Mouse (Mus musculus) limb, embryonic 13.5 days (tissue): ENCODE results near the gene Car3. TPM values are rescaled to one million over a fixed set of nuclear protein-coding genes. Genes with fewer than 3 reads are reported as not detected.

ENCODE experiments used
- ATAC-seq: fragments of 200-750 bp; cut with Nextera tagmentation; 2 replicates; pipeline ENCODE4 v1.8.0; 2017; ENCODE audit warnings: low read depth, moderate number of reproducible peaks, moderate TSS enrichment; ENCODE audit not compliant: low FRiP score
- H3K27ac ChIP-seq: fragments of 300-500 bp; sonication (generic); 2 replicates; pipeline ENCODE4 v1.5.1; 2015; ENCODE audit warnings: inconsistent platforms, mild to moderate bottlenecking, moderate library complexity
- H3K27me3 ChIP-seq: fragments of 300-500 bp; sonication (generic); 2 replicates; pipeline ENCODE4 v1.6.1; 2015; ENCODE audit warnings: mild to moderate bottlenecking, inconsistent platforms
- H3K36me3 ChIP-seq: fragments of 300-500 bp; sonication (generic); 2 replicates; pipeline ENCODE4 v1.6.1; 2015; ENCODE audit warnings: inconsistent platforms, mild to moderate bottlenecking, moderate library complexity
- H3K4me1 ChIP-seq: fragments of 300-500 bp; sonication (generic); 2 replicates; pipeline ENCODE4 v1.6.1; 2015; ENCODE audit warnings: inconsistent platforms
- H3K4me2 ChIP-seq: fragments of 300-500 bp; sonication (generic); replicated peaks from 2 replicates; pipeline ENCODE4 v1.6.1; 2015; ENCODE audit warnings: inconsistent platforms, mild to moderate bottlenecking, moderate library complexity
- H3K4me3 ChIP-seq: fragments of 300-500 bp; sonication (generic); 2 replicates; pipeline ENCODE4 v1.5.1; 2015; ENCODE audit warnings: moderate library complexity, mild to moderate bottlenecking, inconsistent platforms
- H3K9ac ChIP-seq: fragments of 300-500 bp; sonication (generic); 2 replicates; pipeline ENCODE4 v1.6.1; 2015; ENCODE audit warnings: mild to moderate bottlenecking, inconsistent platforms
- H3K9me3 ChIP-seq: fragments of 300-500 bp; sonication (generic); 2 replicates; pipeline ENCODE4 v1.6.1; 2016; ENCODE audit warnings: inconsistent platforms
- WGBS: fragments of 180-500 bp; shearing (Covaris S2); methylation state at CpG from one replicate; pipeline ENCODE4 v1.1.7; 2015; 5-methylcytosine and 5-hydroxymethylcytosine counted together
- polyA plus RNA-seq: library from polyadenylated mRNA; unstranded; fragments of >200 nt; fragmentation: Nextera tagmentation; extraction: Ambion mirVana; gene quantifications from 2 replicates; pipeline ENCODE4 v1.2.1, GENCODE M21; 2015

Gene Car3
- polyA plus RNA-seq, 1 experiment from 2014 or later, result 6.7 TPM

- Histone ChIP-seq H3K9me3 (no peaks in the 10 kb centered on the region), H3K27ac (no peak overlapping the region), H3K4me1 (peaks cover 5% of the 10 kb centered on the region; the same call in 1 of the 2 replicates), H3K36me3 (no peaks in the 10 kb centered on the region), H3K27me3 (peaks cover 25% of the 10 kb centered on the region), H3K9ac (no peak overlapping the region), H3K4me2 (no peak overlapping the region), H3K4me3 (no peak overlapping the region)
- ATAC-seq, result no peak
- WGBS, result 64% methylated on average over 4 of the region's 4 CpGs
These were observed 26.6 kb downstream of the Car3 start for GRCm38 (mm10) chr3:14889716-14890409.

GRCm38 (mm10) chr3:14892991-14893390 is 29.7 kb downstream of the Car3 start:
- peaks cover 3% of the 10 kb centered on the region for H3K27me3 ChIP-seq
- no peaks in the 10 kb centered on the region for H3K9me3 ChIP-seq
- no peak for ATAC-seq
- H3K4me3 ChIP-seq, result no peak overlapping the region
- H3K27ac ChIP-seq, result no peak overlapping the region
- no peaks in the 10 kb centered on the region for H3K4me1 ChIP-seq
- WGBS, result 82% methylated on average over 3 of the region's 3 CpGs
- H3K4me2 ChIP-seq, result no peak overlapping the region
- H3K9ac ChIP-seq, result no peak overlapping the region
- H3K36me3 ChIP-seq, result no peaks in the 10 kb centered on the region

- Histone ChIP-seq H3K9me3 (no peaks in the 10 kb centered on the region), H3K4me2 (no peak overlapping the region), H3K4me1 (no peaks in the 10 kb centered on the region), H3K9ac (no peak overlapping the region), H3K27me3 (no peaks in the 10 kb centered on the region), H3K36me3 (no peaks in the 10 kb centered on the region), H3K4me3 (no peak overlapping the region), H3K27ac (no peak overlapping the region)
- ATAC-seq, result no peak
- WGBS, result 57% methylated on average over 5 of the region's 5 CpGs
These were observed 30.4 kb downstream of the Car3 start for GRCm38 (mm10) chr3:14893700-14894099.

- H3K27me3 ChIP-seq, result no peaks in the 10 kb centered on the region
- ATAC-seq, result no peak
- no peaks in the 10 kb centered on the region for H3K9me3 ChIP-seq
- H3K9ac ChIP-seq, result no peak overlapping the region
- no peak overlapping the region for H3K27ac ChIP-seq
- H3K36me3 ChIP-seq, result no peaks in the 10 kb centered on the region
- no peak overlapping the region for H3K4me2 ChIP-seq
- 91% methylated on average over 3 of the region's 3 CpGs for WGBS
- no peak overlapping the region for H3K4me3 ChIP-seq
- H3K4me1 ChIP-seq, result no peaks in the 10 kb centered on the region
These were observed 32.0 kb downstream of the Car3 start for GRCm38 (mm10) chr3:14895333-14895732.

GRCm38 (mm10) chr3:14897770-14898169 is 34.5 kb downstream of the Car3 start:
- Histone ChIP-seq H3K9me3 (no peaks in the 10 kb centered on the region), H3K27ac (no peak overlapping the region), H3K9ac (no peak overlapping the region), H3K27me3 (no peaks in the 10 kb centered on the region), H3K36me3 (no peaks in the 10 kb centered on the region), H3K4me1 (no peaks in the 10 kb centered on the region), H3K4me3 (no peak overlapping the region), H3K4me2 (no peak overlapping the region)
- no peak for ATAC-seq
- WGBS, result 83% methylated on average over 6 of the region's 6 CpGs

GRCm38 (mm10) chr3:14903380-14903779 is 40.1 kb downstream of the Car3 start:
- no peaks in the 10 kb centered on the region for H3K9me3 ChIP-seq
- H3K36me3 ChIP-seq, result no peaks in the 10 kb centered on the region
- H3K27ac ChIP-seq, result no peak overlapping the region
- 95% methylated on average over 3 of the region's 3 CpGs for WGBS
- no peak overlapping the region for H3K9ac ChIP-seq
- no peak for ATAC-seq
- no peaks in the 10 kb centered on the region for H3K27me3 ChIP-seq
- no peaks in the 10 kb centered on the region for H3K4me1 ChIP-seq
- no peak overlapping the region for H3K4me2 ChIP-seq
- H3K4me3 ChIP-seq, result no peak overlapping the region

GRCm38 (mm10) chr3:14904165-14904564 is 40.9 kb downstream of the Car3 start:
- Histone ChIP-seq H3K36me3 (no peaks in the 10 kb centered on the region), H3K4me3 (no peak overlapping the region), H3K9ac (no peak overlapping the region), H3K4me2 (no peak overlapping the region), H3K4me1 (no peaks in the 10 kb centered on the region), H3K9me3 (no peaks in the 10 kb centered on the region), H3K27me3 (no peaks in the 10 kb centered on the region), H3K27ac (no peak overlapping the region)
- WGBS, result 86% methylated on average over 3 of the region's 3 CpGs
- ATAC-seq, result no peak

GRCm38 (mm10) chr3:14907271-14907670 is 44.0 kb downstream of the Car3 start:
- Histone ChIP-seq H3K27me3 (no peaks in the 10 kb centered on the region), H3K4me3 (no peak overlapping the region), H3K4me2 (no peak overlapping the region), H3K9ac (no peak overlapping the region), H3K36me3 (no peaks in the 10 kb centered on the region), H3K4me1 (no peaks in the 10 kb centered on the region), H3K27ac (no peak overlapping the region), H3K9me3 (no peaks in the 10 kb centered on the region)
- ATAC-seq, result no peak
- WGBS, result 19% methylated on average over 1 of the region's 1 CpGs

GRCm38 (mm10) chr3:14911992-14912582 is 48.8 kb downstream of the Car3 start:
- H3K36me3 ChIP-seq, result no peaks in the 10 kb centered on the region
- no peak overlapping the region for H3K27ac ChIP-seq
- H3K9ac ChIP-seq, result no peak overlapping the region
- WGBS, result 85% methylated on average over 4 of the region's 4 CpGs
- no peak for ATAC-seq
- H3K4me1 ChIP-seq, result no peaks in the 10 kb centered on the region
- H3K4me2 ChIP-seq, result no peak overlapping the region
- H3K4me3 ChIP-seq, result no peak overlapping the region
- H3K9me3 ChIP-seq, result no peaks in the 10 kb centered on the region
- no peaks in the 10 kb centered on the region for H3K27me3 ChIP-seq

GRCm38 (mm10) chr3:14913774-14914173 is 50.5 kb downstream of the Car3 start:
- WGBS, result 88% methylated on average over 4 of the region's 4 CpGs
- no peak for ATAC-seq
- no peaks in the 10 kb centered on the region for H3K27me3 ChIP-seq
- H3K4me2 ChIP-seq, result no peak overlapping the region
- no peaks in the 10 kb centered on the region for H3K36me3 ChIP-seq
- no peak overlapping the region for H3K9ac ChIP-seq
- H3K9me3 ChIP-seq, result no peaks in the 10 kb centered on the region
- H3K4me3 ChIP-seq, result no peak overlapping the region
- H3K27ac ChIP-seq, result no peak overlapping the region
- no peaks in the 10 kb centered on the region for H3K4me1 ChIP-seq

GRCm38 (mm10) chr3:14915355-14915754 is 52.0 kb downstream of the Car3 start:
- Histone ChIP-seq H3K4me3 (no peak overlapping the region), H3K4me1 (no peaks in the 10 kb centered on the region), H3K36me3 (no peaks in the 10 kb centered on the region), H3K27me3 (no peaks in the 10 kb centered on the region), H3K9me3 (no peaks in the 10 kb centered on the region), H3K4me2 (no peak overlapping the region), H3K9ac (no peak overlapping the region), H3K27ac (no peak overlapping the region)
- 92% methylated on average over 2 of the region's 2 CpGs for WGBS
- ATAC-seq, result no peak

GRCm38 (mm10) chr3:14917261-14917660 is 53.9 kb downstream of the Car3 start:
- Histone ChIP-seq H3K27me3 (no peaks in the 10 kb centered on the region), H3K4me1 (no peaks in the 10 kb centered on the region), H3K36me3 (no peaks in the 10 kb centered on the region), H3K9ac (no peak overlapping the region), H3K4me2 (no peak overlapping the region), H3K4me3 (no peak overlapping the region), H3K9me3 (no peaks in the 10 kb centered on the region), H3K27ac (no peak overlapping the region)
- WGBS, result 77% methylated on average over 2 of the region's 2 CpGs
- ATAC-seq, result no peak
